Mouse (Mus musculus) forebrain, embryonic 11.5 days (tissue): Measurements from ENCODE around the gene Fli1. TPM values are rescaled to one million over a fixed set of nuclear protein-coding genes. Genes with fewer than 3 reads are reported as not detected.

Experiments
- ATAC-seq: fragments of 200-750 bp; cut with Nextera tagmentation; replicated peaks from 2 replicates; pipeline ENCODE4 v1.8.0; 2017; ENCODE audit warnings: moderate TSS enrichment; ENCODE audit not compliant: low FRiP score
- DNase-seq: peaks from one replicate; pipeline ENCODE4 v3.0.0-alpha.2; 2017; ENCODE audit warnings: low spot score
- H3K27ac ChIP-seq: fragments of 300-500 bp; sonication (generic); 2 replicates; pipeline ENCODE4 v1.5.1; 2014; ENCODE audit warnings: low read depth, low read length
- H3K27me3 ChIP-seq: fragments of 300-500 bp; sonication (generic); 2 replicates; pipeline ENCODE4 v1.6.1; 2014; ENCODE audit warnings: mild to moderate bottlenecking, low read length, mixed read lengths; ENCODE audit not compliant: control insufficient read depth, insufficient read depth
- H3K36me3 ChIP-seq: fragments of 300-500 bp; sonication (generic); 2 replicates; pipeline ENCODE4 v1.6.1; 2014; ENCODE audit warnings: mild to moderate bottlenecking, low read length, moderate library complexity, mixed read lengths; ENCODE audit not compliant: control insufficient read depth, insufficient read depth
- H3K4me1 ChIP-seq: fragments of 300-500 bp; sonication (generic); replicated peaks from 2 replicates; pipeline ENCODE4 v1.6.1; 2014; ENCODE audit warnings: low read length, mixed read lengths; ENCODE audit not compliant: control insufficient read depth, insufficient read depth
- H3K4me2 ChIP-seq: fragments of 300-500 bp; sonication (generic); 2 replicates; pipeline ENCODE4 v1.6.1; 2014; ENCODE audit warnings: low read depth, mild to moderate bottlenecking, low read length, moderate library complexity, mixed read lengths; ENCODE audit not compliant: severe bottlenecking
- H3K4me3 ChIP-seq: fragments of 300-500 bp; sonication (generic); 2 replicates; pipeline ENCODE4 v1.5.1; 2014; ENCODE audit warnings: low read depth, low read length
- H3K9ac ChIP-seq: fragments of 300-500 bp; sonication (generic); 2 replicates; pipeline ENCODE4 v1.6.1; 2014; ENCODE audit warnings: low read length
- H3K9me3 ChIP-seq: fragments of 300-500 bp; sonication (generic); 2 replicates; pipeline ENCODE4 v1.6.1; 2016; ENCODE audit warnings: low read length, mixed read lengths; ENCODE audit not compliant: control insufficient read depth
- WGBS: fragments of 180-500 bp; shearing (Covaris S2); extraction: QIAGEN DNeasy Blood & Tissue Kit; methylation state at CpG from one replicate; pipeline ENCODE4 v1.1.7; 2014; 5-methylcytosine and 5-hydroxymethylcytosine counted together
- polyA plus RNA-seq: library from polyadenylated mRNA; unstranded; fragments of >200 nt; fragmentation: Nextera tagmentation; extraction: Ambion mirVana; gene quantifications from 2 replicates; pipeline ENCODE4 v1.2.1, GENCODE M21; 2014

Gene Fli1
- polyA plus RNA-seq, 1 experiment from 2014 or later = 14.3 TPM

DNA sequence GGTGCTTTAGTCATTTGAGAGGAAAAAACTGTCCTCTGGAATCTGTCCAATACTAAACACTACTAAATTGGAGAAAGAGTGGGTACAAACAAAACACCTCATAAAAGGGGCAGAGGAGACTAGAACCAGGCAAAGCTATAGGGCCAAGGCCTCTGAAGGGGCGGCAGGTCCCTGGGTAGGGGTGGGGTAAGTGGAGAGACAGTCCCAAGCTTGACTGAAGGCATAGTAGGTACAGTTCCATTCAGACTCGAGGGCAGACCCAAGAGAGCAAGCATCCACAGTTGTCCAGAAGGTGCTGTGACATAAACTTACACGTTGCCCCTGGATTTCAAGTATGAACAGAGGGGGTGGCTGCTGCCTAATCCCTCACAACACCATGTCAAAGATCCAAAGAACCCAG lies 99.5 kb downstream of the Fli1 start:
- H3K4me2 ChIP-seq = no peak overlapping the region
- H3K36me3 ChIP-seq = no peaks in the 10 kb centered on the region
- H3K4me1 ChIP-seq = no peaks in the 10 kb centered on the region
- ATAC-seq (no peak), DNase-seq (no peak)
- 81% methylated on average over 3 of the region's 3 CpGs for WGBS
- no peak overlapping the region for H3K4me3 ChIP-seq
- no peak overlapping the region for H3K9ac ChIP-seq
- no peaks in the 10 kb centered on the region for H3K27me3 ChIP-seq
- H3K9me3 ChIP-seq = no peaks in the 10 kb centered on the region
- no peak overlapping the region for H3K27ac ChIP-seq

DNA sequence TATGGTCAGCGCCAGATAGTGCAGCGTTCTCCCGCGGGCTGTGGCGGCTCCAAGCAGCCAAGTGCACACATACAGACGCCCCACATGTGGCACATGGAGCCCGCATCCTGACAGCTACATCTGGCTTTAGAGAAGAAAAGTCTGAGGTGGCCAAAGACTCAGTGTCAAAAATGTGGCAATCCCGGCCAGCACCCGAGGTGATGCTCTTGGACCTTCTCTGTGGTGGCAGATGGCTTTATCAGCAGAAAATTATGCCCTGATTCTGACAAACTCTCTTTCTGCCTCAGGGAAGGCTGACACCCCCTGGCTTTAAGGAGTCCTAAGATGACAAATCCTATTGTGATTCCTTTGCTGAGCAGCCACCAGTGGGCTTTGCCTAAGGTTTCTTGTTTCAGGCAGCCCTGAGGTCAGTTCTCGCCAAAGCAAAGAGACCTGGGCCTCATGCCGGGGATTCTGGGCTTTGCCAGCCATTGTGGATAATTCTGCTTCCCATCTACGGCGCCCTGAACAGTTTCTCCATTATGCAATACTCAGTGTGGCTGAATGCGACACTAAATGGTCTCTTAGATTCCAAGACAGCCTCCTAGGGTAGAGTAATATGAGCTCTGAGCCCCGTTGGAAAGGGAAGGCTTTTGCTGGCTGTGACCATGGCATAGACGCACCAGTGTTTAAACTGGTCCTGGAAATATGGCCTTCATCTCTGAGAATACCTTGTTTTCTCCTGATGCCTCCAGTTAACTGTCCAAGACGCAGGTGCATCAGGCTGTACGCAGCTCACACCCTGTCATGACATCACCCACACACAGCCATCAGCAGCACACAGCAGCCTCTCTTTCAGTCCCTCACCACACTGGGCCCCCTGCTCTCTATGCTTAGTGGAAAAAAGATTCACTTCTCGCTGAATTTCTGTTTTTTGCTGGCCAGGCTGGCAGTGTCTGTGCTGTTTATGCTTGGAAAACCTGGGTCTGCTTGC lies 108.1 kb downstream of the Fli1 start:
- no peaks in the 10 kb centered on the region for H3K9me3 ChIP-seq
- no peak overlapping the region for H3K27ac ChIP-seq
- no peak overlapping the region for H3K4me3 ChIP-seq
- H3K4me2 ChIP-seq = no peak overlapping the region
- no peak for DNase-seq
- no peaks in the 10 kb centered on the region for H3K36me3 ChIP-seq
- H3K4me1 ChIP-seq = no peaks in the 10 kb centered on the region; the same call in 1 of the 2 replicates
- WGBS = 67% methylated on average over 19 of the region's 19 CpGs
- no peak overlapping the region for H3K9ac ChIP-seq
- ATAC-seq = no peak
- H3K27me3 ChIP-seq = peaks cover 2% of the 10 kb centered on the region; the same call in 1 of the 2 replicates

GRCm38 (mm10) chr9:32431061-32431460 lies 111.6 kb downstream of the Fli1 start:
- no peak overlapping the region for H3K9ac ChIP-seq
- no peak for DNase-seq

GRCm38 (mm10) chr9:32425321-32425720 lies 117.3 kb downstream of the Fli1 start:
- Histone ChIP-seq H3K27me3 (no peaks in the 10 kb centered on the region), H3K4me3 (no peak overlapping the region), H3K36me3 (no peaks in the 10 kb centered on the region), H3K9me3 (no peaks in the 10 kb centered on the region), H3K4me1 (no peaks in the 10 kb centered on the region), H3K27ac (no peak overlapping the region), H3K9ac (no peak overlapping the region), H3K4me2 (no peak overlapping the region)
- DNase-seq (no peak), ATAC-seq (no peak)
- 82% methylated on average over 7 of the region's 7 CpGs for WGBS

More at GRCm38 (mm10) chr9:32431061-32431460, 111.6 kb downstream of the Fli1 start:
- H3K4me2 ChIP-seq = no peak overlapping the region
- ATAC-seq = no peak
- H3K9me3 ChIP-seq = no peaks in the 10 kb centered on the region
- no peaks in the 10 kb centered on the region for H3K36me3 ChIP-seq
- H3K4me1 ChIP-seq = no peaks in the 10 kb centered on the region; the same call in 1 of the 2 replicates
- H3K4me3 ChIP-seq = no peak overlapping the region
- H3K27ac ChIP-seq = no peak overlapping the region
- 93% methylated on average over 3 of the region's 3 CpGs for WGBS
- peaks cover 2% of the 10 kb centered on the region; the same call in 1 of the 2 replicates for H3K27me3 ChIP-seq

- Histone ChIP-seq H3K4me1 (peaks cover 2% of the 10 kb centered on the region; the same call in 1 of the 2 replicates), H3K36me3 (no peaks in the 10 kb centered on the region), H3K27me3 (no peaks in the 10 kb centered on the region), H3K9ac (no peak overlapping the region), H3K4me2 (no peak overlapping the region), H3K4me3 (no peak overlapping the region), H3K9me3 (no peaks in the 10 kb centered on the region), H3K27ac (no peak overlapping the region)
- DNase-seq = no peak
- no peak for ATAC-seq
These were observed 122.0 kb downstream of the Fli1 start for GRCm38 (mm10) chr9:32420711-32421110.

DNA sequence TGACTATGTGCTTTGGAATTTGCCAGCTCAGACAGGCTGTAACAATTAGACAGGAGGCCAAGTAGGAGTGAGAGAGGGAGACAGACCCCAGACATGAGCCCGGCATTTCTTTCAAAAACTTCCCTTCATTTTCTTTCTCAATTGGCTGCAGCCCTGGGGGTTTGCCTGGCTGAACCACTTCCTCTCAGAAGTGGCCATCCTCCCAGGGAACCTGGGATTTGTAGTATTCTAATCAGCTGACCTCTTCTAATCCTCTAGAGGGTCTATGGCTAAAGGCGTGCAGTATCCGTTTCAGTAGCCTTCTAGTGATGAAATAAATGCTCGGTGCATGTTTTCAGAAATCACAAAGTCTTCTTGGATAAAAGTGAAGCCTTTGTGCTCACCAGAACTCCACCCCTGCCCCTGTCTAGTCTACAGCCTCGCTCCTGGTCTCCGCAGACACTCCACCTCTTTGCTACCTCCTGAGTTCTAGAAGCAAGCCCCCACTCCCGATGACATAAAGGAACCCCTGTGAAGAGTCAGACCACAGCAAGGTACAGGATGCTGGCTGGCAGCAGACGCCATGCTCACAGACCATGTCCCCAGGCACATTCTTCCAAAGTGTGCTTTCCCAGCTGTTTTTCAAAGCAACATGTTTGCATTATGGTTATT lies 125.1 kb downstream of the Fli1 start:
- 30% methylated on average over 8 of the region's 8 CpGs for WGBS
- H3K4me1 ChIP-seq = peaks cover 2% of the 10 kb centered on the region; the same call in 1 of the 2 replicates
- H3K27ac ChIP-seq = no peak overlapping the region
- H3K9ac ChIP-seq = no peak overlapping the region
- ATAC-seq (no peak), DNase-seq (no peak)
- no peak overlapping the region for H3K4me2 ChIP-seq
- H3K27me3 ChIP-seq = peaks cover 8% of the 10 kb centered on the region; the same call in 1 of the 2 replicates
- no peaks in the 10 kb centered on the region for H3K9me3 ChIP-seq
- H3K4me3 ChIP-seq = no peak overlapping the region
- no peaks in the 10 kb centered on the region for H3K36me3 ChIP-seq

DNA sequence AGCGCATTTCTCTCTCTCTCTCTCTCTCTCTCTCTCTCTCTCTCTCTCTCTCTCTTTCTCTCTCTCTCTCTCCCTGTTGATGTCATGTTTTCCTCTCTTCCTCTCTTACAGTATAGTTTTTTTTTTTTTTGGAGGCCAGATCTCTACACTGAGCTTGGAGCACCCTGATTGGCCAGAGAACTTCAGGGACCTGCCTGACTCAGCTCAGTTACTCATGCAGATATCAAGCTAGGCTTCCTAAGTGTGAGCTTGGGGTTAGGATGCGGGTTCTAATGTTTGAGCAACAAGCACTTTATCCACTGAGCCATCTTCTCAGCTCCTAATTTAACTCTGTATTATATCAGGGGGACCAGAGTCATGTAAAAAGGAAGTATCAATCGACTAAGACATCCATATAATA lies 126.7 kb downstream of the Fli1 start:
- Histone ChIP-seq H3K9me3 (no peaks in the 10 kb centered on the region), H3K4me3 (no peak overlapping the region), H3K4me1 (peaks cover 2% of the 10 kb centered on the region; the same call in 1 of the 2 replicates), H3K4me2 (no peak overlapping the region), H3K27me3 (peaks cover 21% of the 10 kb centered on the region), H3K36me3 (no peaks in the 10 kb centered on the region), H3K9ac (no peak overlapping the region), H3K27ac (no peak overlapping the region)
- 89% methylated on average over 3 of the region's 3 CpGs for WGBS
- ATAC-seq (no peak), DNase-seq (no peak)

- H3K27ac ChIP-seq = no peak overlapping the region
- no peaks in the 10 kb centered on the region for H3K9me3 ChIP-seq
- no peak overlapping the region for H3K4me2 ChIP-seq
- H3K36me3 ChIP-seq = no peaks in the 10 kb centered on the region
- ATAC-seq = no peak
- 43% methylated on average over 1 of the region's 1 CpGs for WGBS
- H3K4me3 ChIP-seq = no peak overlapping the region
- peaks cover 2% of the 10 kb centered on the region; the same call in 1 of the 2 replicates for H3K4me1 ChIP-seq
- DNase-seq = no peak
- H3K27me3 ChIP-seq = peaks cover 30% of the 10 kb centered on the region
- H3K9ac ChIP-seq = no peak overlapping the region
These were observed 127.7 kb downstream of the Fli1 start for GRCm38 (mm10) chr9:32414956-32415355.
